In the genomic region with DNA sequence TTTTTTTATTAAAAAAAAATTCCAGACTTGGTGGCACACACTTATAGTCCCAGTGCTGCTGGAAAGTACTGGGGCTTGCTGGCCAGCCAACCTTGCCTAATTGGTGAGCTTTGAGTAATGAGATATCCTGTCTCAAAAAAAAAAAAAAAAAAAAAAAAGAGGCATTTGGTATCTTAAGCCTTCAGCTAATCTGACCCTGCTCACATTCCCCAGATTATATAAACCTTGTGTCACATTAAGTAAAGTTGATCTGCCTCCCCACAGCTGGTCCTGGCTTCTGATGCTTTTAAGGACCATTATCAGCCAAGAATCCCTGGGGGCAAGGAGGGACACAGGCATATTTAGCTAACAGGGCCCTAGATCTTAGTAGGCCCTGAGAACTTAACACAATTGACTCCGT, we compare ENCODE assay signal across 18 mouse cellular contexts.
"Had no signal": no experiment of that assay in that cellular context is flagged by ENCODE, and none has a peak within 500 bp of the region (broad histone marks: within the 10 kb centered on the region; RNA-seq: fewer than 3 reads in every experiment).

No protein-coding gene starts in this region.

- DNase-seq: lung, adult 18-20 months; lung, embryonic 14.5 days; lung, postnatal 10 days; lung, postnatal 4 days; right cerebral cortex, adult 18-20 months; right cerebral cortex, postnatal 25 days; right cerebral cortex, postnatal 4 days; spleen, adult 18-20 months; thymus, adult 2 months; thymus, postnatal 25 days; thymus, postnatal 4 days had no signal

- H3K9me3 ChIP-seq: midbrain, embryonic 10.5 days; midbrain, embryonic 13.5 days; midbrain, embryonic 15.5 days; neural tube, embryonic 13.5 days; neural tube, embryonic 15.5 days had no signal

- H3K27me3 ChIP-seq: midbrain, embryonic 13.5 days; midbrain, embryonic 15.5 days; neural tube, embryonic 13.5 days; neural tube, embryonic 15.5 days had no signal

- H3K4me1 ChIP-seq: midbrain, embryonic 10.5 days; midbrain, embryonic 13.5 days; midbrain, embryonic 15.5 days; neural tube, embryonic 13.5 days; neural tube, embryonic 15.5 days had no signal

- H3K36me3 ChIP-seq: midbrain, embryonic 10.5 days; midbrain, embryonic 13.5 days; midbrain, embryonic 15.5 days; neural tube, embryonic 13.5 days; neural tube, embryonic 15.5 days had no signal

- H3K4me3 ChIP-seq: midbrain, embryonic 10.5 days; midbrain, embryonic 13.5 days; midbrain, embryonic 15.5 days; myocyte; neural tube, embryonic 13.5 days; neural tube, embryonic 15.5 days had no signal

- H3K27ac ChIP-seq: liver, embryonic 14.5 days; midbrain, embryonic 10.5 days; midbrain, embryonic 13.5 days; midbrain, embryonic 15.5 days; neural tube, embryonic 13.5 days; neural tube, embryonic 15.5 days had no signal

- ATAC-seq: midbrain, embryonic 13.5 days; midbrain, embryonic 15.5 days had no signal

- H3K9ac ChIP-seq: liver, embryonic 14.5 days; lung, embryonic 14.5 days; midbrain, embryonic 13.5 days; midbrain, embryonic 15.5 days; neural tube, embryonic 13.5 days; neural tube, embryonic 15.5 days had no signal

- H3K4me2 ChIP-seq: lung, embryonic 14.5 days; midbrain, embryonic 13.5 days; midbrain, embryonic 15.5 days; neural tube, embryonic 13.5 days; neural tube, embryonic 15.5 days had no signal
